Mouse (Mus musculus) spleen, embryonic (tissue): ENCODE data around the gene Zdhhc22.

Experiments
- CTCF ChIA-PET: fragments of 350-600 bp; sonication (Branson Sonifier 250); formaldehyde crosslinking; loops from one replicate; lab custom pipeline; 2022; lab: Charles Lee

The Zdhhc22 gene

DNA sequence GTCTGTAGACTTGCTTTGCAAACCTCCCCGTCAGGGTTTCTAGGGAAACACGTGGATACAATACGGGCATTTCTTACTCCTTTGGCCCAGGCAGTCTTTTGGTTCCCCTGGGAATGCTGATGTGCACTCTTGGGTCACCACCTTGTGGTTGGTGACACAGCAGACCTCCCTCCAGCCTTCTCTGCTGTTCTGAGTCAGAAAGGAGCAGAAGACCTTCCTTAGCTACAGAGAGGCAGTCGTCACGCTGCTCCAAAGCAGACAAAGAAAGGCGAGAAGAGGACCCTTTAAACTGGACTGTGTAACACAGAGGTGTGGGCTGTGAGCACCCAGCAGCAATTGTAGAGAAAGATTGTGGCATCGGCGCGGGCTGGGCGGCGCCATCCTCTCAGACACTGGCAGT is 49.1 kb downstream of the Zdhhc22 start:
- CTCF ChIA-PET = interaction anchor here (0.7 kb wide), 1 partner anchor 397 kb away, joined by 4 read pairs; no protein-coding TSS in a partner anchor

DNA sequence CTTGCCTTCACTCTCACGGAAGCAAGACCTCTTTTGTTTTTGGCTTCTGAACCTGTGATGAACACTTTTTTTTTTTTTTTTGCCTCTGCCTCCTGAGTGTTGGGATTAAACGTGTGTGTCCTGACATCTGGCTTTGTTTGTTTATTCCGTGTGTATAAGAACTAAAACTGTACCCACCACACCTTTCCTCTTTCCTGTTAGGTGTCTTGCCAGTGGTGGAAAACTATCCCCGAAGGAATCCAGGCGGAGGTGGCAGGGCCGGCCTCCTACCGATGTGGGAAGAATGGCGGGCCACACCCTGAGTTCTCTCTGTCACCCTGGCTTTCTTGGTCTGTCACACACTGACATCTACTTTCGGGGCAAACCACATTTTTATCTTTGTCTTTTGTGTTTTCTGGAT is 51.7 kb downstream of the Zdhhc22 start:
- CTCF ChIA-PET = no interaction called here

DNA sequence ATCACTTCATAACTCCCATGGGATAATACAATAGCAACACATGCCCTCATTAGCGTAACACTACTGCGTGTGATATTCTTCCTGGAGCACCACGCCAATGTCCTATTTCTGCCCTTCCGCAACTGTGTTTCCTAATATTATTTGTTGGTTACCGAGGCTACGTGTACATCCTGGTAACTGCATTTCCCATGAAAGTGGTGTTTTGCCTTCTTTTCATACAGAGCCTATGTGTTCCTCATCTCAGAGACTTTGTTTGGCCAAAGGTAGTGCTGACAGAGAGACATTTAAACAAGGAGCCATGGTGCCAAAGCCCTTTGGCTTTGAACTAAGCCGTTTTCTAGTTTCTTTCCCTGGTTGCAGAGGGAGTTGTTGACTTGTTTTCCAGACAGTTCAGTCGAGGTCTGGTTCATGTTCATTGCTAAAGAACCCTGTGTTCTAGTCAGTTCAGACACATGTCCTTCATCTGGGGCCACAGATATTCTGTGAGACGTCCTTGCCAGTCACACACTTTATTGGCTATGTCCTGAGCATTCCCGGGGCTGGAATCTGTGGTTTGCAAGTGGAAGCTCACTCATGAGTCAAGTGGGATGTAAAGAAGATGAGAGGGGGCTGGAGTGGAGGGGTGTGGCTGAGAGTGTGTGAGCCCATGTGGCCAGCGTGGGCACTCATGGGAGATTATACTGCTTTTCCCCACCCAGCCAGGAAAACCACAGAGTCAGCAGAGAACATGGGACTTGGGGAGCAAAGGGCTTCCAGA is 53.5 kb downstream of the Zdhhc22 start:
- CTCF ChIA-PET = no interaction called here

DNA sequence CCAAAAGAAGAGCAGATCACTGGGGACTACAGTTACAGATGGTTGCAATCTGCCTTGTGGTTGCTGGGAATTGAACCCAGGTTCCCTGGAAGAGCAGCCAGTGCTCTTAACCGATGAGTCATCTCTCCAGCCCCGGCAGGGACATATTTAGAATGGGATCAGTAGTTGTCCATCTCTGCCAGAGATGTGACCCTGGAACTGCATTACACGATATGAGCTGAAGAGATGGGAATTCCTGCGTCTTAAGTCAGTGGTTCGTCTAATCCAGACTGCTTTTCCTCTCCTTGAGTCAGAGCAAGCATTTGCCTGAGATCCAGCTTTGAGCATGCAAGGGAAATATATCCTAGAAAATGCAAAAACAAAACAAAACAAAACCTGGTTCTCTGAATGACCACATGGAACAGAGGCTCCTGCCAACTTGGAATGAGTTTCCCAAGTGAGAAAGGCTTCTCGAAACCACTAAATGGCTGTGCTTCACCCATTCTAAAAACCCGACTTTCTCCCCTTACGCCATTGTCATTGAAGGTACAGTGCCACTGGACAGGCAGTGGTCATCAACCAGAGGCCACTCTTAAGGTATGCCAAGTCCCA is 54.4 kb downstream of the Zdhhc22 start:
- CTCF ChIA-PET = interaction anchor here (0.6 kb wide), 1 partner anchor 1370 kb away, joined by 7 read pairs; no protein-coding TSS in a partner anchor

DNA sequence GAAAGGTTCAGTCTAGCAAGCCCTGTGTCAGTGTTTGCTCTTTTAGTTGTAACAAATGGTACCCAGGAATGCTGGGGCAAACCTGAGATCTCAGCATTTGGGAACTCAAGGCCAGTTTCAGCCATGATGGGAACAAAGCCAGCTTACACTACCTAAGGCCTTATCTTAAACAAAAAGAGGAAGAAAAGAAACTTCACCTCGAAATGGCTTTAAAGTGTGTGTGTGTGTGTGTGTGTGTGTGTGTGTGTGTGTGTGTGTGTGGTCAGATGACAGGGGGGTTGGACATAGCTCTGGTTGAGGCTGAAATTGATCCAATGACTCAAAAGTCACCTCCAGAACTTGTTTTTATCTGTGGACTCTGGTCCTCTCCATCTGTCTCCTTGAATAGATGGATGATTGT is 55.5 kb downstream of the Zdhhc22 start:
- CTCF ChIA-PET = no interaction called here

DNA sequence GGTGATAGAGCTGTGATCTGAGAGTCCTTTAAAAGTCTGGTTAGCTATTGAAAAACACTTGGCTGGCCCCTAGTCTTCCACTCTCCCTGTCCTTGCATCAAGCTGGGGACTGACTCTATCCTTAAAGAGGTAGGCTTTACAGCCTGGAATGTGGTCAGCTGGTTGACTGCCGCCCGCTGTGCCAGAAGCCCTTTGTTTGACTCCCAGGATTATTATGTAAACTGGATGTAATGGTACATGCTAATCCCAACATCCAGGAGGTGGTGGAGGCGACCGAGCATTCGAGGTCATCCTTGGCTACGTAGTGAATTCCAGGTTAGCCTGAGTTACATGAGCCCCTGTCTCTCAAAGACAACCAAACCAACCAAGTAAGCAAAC is 57.7 kb downstream of the Zdhhc22 start:
- CTCF ChIA-PET = interaction anchor here (0.9 kb wide), 1 partner anchor 9 kb away, joined by 3 read pairs; no protein-coding TSS in a partner anchor

DNA sequence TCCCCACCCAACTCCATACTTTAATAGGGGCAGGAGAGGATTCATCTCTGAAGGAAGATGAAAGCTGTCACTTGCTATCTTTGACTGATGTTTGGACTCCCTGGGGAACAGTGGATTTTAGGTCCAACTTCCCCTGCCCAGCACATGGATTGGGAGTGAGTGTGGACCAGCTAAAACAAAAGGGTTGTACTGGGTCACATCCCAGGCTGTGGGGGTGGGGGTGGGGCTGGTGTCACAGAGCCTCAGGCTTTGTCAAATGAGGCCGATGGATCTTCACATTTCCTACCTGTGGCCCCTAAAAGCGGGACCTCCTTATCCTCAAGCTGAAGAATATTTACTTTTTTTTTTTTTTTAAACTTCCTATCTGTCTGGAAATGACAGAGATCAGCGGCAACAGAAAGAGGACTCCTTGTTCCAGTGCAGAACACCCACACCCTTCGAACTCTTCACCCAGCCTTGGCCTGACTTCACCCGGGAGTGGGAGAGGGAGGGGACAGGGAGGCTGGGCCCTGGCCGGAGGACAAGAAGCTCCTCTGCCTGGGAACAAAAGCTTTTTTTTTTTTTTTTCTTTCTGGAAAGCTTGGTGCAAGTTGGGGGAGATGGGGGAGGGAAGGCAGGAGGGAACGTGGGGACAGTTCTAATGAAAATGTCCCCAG is 58.2 kb downstream of the Zdhhc22 start:
- CTCF ChIA-PET = interaction anchor here (0.6 kb wide), 1 partner anchor 389 kb away, joined by 13 read pairs; no protein-coding TSS in a partner anchor

DNA sequence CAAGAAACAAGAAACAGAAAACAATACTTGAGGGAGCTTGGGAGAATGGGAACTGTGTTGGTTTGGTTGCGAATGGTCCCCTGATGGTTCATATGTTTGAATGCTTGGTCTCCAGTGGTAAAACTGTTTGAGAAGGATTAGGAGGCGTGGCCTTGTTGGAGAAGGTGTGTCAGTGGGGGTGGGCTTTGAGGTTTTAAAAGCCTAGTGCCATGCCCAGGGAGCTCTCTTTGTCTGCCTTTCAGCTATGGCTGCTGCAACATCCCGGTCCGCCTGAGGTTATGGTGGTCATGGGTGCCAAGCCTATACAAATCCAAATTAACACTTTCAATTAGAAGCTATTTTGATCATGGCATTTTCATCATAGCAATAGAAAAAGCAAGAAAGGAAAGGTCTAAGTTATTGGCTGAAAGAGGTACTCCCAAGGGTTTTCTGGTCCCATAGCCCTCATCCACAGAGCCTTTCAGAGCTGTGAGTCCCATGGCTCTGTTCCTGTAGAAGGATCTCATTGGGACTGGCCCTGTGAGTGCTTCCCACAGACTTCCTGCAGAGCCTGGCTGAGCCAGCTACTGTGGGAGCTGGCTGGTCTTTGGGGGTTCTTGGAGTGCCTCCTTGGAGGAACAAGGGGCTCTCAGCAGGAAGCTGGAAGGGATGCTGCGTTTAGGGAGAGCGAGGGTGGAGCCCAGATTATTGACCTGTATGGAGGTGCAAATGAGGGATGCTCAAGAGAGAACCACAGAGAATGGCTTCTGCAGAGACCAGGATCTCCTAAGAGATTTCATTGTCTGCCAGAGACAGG is 59.1 kb downstream of the Zdhhc22 start:
- CTCF ChIA-PET = no interaction called here
